Mouse (Mus musculus) liver, postnatal 0 days (tissue): ENCODE measurements around the gene Rdh7.

Source experiments
- CTCF ChIP-seq: sonication (generic); IDR thresholded peaks from 2 replicates; pipeline ENCODE4 v1.5.1; 2016; ENCODE audit warnings: antibody characterized with exemption, low read depth
- EP300 ChIP-seq: IDR thresholded peaks from 2 replicates; pipeline ENCODE4 v1.6.1; 2016; ENCODE audit warnings: antibody characterized with exemption, low read depth, mild to moderate bottlenecking

DNA sequence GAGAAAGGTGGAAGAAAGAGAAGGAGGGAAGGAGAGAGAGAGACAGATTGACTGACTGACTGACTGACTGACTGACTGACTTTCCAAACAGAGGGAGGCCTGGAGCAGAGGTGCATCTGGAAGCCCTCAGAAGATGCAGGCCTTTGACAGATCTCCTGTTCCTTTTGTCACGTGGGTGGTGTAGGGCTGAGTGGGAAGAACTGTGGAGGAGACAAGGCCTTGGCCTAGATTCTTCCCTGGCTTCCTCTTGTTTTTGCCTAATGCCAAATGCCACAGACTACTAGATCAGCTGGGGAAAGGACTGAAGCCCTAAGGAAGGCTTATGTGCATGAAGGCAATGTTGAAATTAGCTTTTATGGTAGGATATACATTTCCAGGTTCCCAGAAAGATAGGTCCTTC, 14.5 kb upstream of the Rdh7 start:
- no peak for TF ChIP-seq CTCF
- TF ChIP-seq EP300 = no peak
